Mouse (Mus musculus) heart, embryonic 13.5 days (tissue): Measurements from ENCODE around the gene Ms4a4c. TPM values are rescaled to one million over a fixed set of nuclear protein-coding genes. Genes with fewer than 3 reads are reported as not detected.
"Not testable (repeated sequence)": the region's sequence is repeated elsewhere in the genome, so short reads cannot be mapped to it uniquely, and the experiment has no call there.

ENCODE experiments used
- ATAC-seq: fragments of 200-750 bp; cut with Nextera tagmentation; 2 replicates; pipeline ENCODE4 v1.8.0; 2017; ENCODE audit warnings: moderate TSS enrichment; ENCODE audit not compliant: insufficient number of reproducible peaks, low FRiP score, low TSS enrichment; ENCODE audit errors: extremely low read depth
- H3K27ac ChIP-seq: fragments of 300-500 bp; sonication (generic); replicated peaks from 2 replicates; pipeline ENCODE4 v1.5.1; 2015; ENCODE audit warnings: moderate library complexity, mild to moderate bottlenecking, inconsistent platforms
- H3K27me3 ChIP-seq: fragments of 300-500 bp; sonication (generic); replicated peaks from 2 replicates; pipeline ENCODE4 v1.6.1; 2015; ENCODE audit warnings: mild to moderate bottlenecking, inconsistent platforms
- H3K36me3 ChIP-seq: fragments of 300-500 bp; sonication (generic); 2 replicates; pipeline ENCODE4 v1.6.1; 2015; ENCODE audit warnings: mild to moderate bottlenecking, inconsistent platforms
- H3K4me1 ChIP-seq: fragments of 300-500 bp; sonication (generic); 2 replicates; pipeline ENCODE4 v1.6.1; 2015; ENCODE audit warnings: inconsistent platforms
- H3K4me2 ChIP-seq: fragments of 300-500 bp; sonication (generic); 2 replicates; pipeline ENCODE4 v1.6.1; 2015; ENCODE audit warnings: inconsistent platforms, mild to moderate bottlenecking, moderate library complexity
- H3K4me3 ChIP-seq: fragments of 300-500 bp; sonication (generic); 2 replicates; pipeline ENCODE4 v1.5.1; 2015; ENCODE audit warnings: moderate library complexity, mild to moderate bottlenecking, inconsistent platforms
- H3K9ac ChIP-seq: fragments of 300-500 bp; sonication (generic); 2 replicates; pipeline ENCODE4 v1.6.1; 2015; ENCODE audit warnings: inconsistent platforms, mild to moderate bottlenecking, moderate library complexity
- H3K9me3 ChIP-seq: fragments of 300-500 bp; sonication (generic); 2 replicates; pipeline ENCODE4 v1.6.1; 2016; ENCODE audit warnings: inconsistent platforms
- WGBS: fragments of 180-500 bp; shearing (Covaris S2); methylation state at CpG from one replicate; pipeline ENCODE4 v1.1.7; 2015; ENCODE audit warnings: mixed read lengths; 5-methylcytosine and 5-hydroxymethylcytosine counted together
- polyA plus RNA-seq: library from polyadenylated mRNA; unstranded; fragments of >200 nt; fragmentation: Nextera tagmentation; extraction: Ambion mirVana; gene quantifications from 2 replicates; pipeline ENCODE4 v1.2.1, GENCODE M21; 2015

The Ms4a4c gene
- polyA plus RNA-seq, 1 experiment from 2014 or later, result 0.27 TPM

GRCm38 (mm10) chr19:11408591-11408990 is 4.0 kb downstream of the Ms4a4c start:
- H3K9me3 ChIP-seq, result no peaks in the 10 kb centered on the region
- no peak overlapping the region for H3K4me2 ChIP-seq
- WGBS, result 69% methylated on average over 1 of the region's 1 CpGs
- H3K36me3 ChIP-seq, result no peaks in the 10 kb centered on the region
- H3K4me3 ChIP-seq, result no peak overlapping the region
- no peak overlapping the region for H3K27ac ChIP-seq
- ATAC-seq, result no peak
- H3K4me1 ChIP-seq, result no peaks in the 10 kb centered on the region
- H3K9ac ChIP-seq, result no peak overlapping the region
- H3K27me3 ChIP-seq, result no peaks in the 10 kb centered on the region

GRCm38 (mm10) chr19:11411640-11412039 is 7.1 kb downstream of the Ms4a4c start:
- Histone ChIP-seq H3K36me3 (no peaks in the 10 kb centered on the region), H3K27me3 (no peaks in the 10 kb centered on the region), H3K4me2 (no peak overlapping the region), H3K9ac (no peak overlapping the region), H3K9me3 (no peaks in the 10 kb centered on the region), H3K27ac (no peak overlapping the region), H3K4me3 (no peak overlapping the region), H3K4me1 (no peaks in the 10 kb centered on the region)
- 67% methylated on average over 1 of the region's 1 CpGs for whole genome bisulfite sequencing
- ATAC-seq, result no peak

GRCm38 (mm10) chr19:11414084-11414483 is 9.5 kb downstream of the Ms4a4c start:
- H3K4me2 ChIP-seq, result no peak overlapping the region
- H3K4me3 ChIP-seq, result no peak overlapping the region
- WGBS, result 79% methylated on average over 1 of the region's 1 CpGs
- H3K9me3 ChIP-seq, result no peaks in the 10 kb centered on the region
- no peak overlapping the region for H3K9ac ChIP-seq
- H3K27ac ChIP-seq, result no peak overlapping the region
- H3K4me1 ChIP-seq, result no peaks in the 10 kb centered on the region
- no peaks in the 10 kb centered on the region for H3K36me3 ChIP-seq
- H3K27me3 ChIP-seq, result no peaks in the 10 kb centered on the region
- no peak for ATAC-seq

- WGBS, result 57% methylated on average over 3 of the region's 3 CpGs
- no peak overlapping the region for H3K9ac ChIP-seq
- H3K36me3 ChIP-seq, result no peaks in the 10 kb centered on the region
- H3K9me3 ChIP-seq, result no peaks in the 10 kb centered on the region
- no peak overlapping the region for H3K4me2 ChIP-seq
- no peaks in the 10 kb centered on the region for H3K27me3 ChIP-seq
- H3K4me1 ChIP-seq, result no peaks in the 10 kb centered on the region
- no peak overlapping the region for H3K4me3 ChIP-seq
- H3K27ac ChIP-seq, result no peak overlapping the region
- ATAC-seq, result no peak
Measured at GRCm38 (mm10) chr19:11415581-11415980, 11.0 kb downstream of the Ms4a4c start.

- not testable (repeated sequence) for H3K9ac ChIP-seq, H3K27ac ChIP-seq, H3K27me3 ChIP-seq, H3K4me1 ChIP-seq, ATAC-seq, H3K4me2 ChIP-seq, H3K36me3 ChIP-seq, H3K4me3 ChIP-seq, H3K9me3 ChIP-seq
- WGBS, result 73% methylated on average over 3 of the region's 3 CpGs
Measured at GRCm38 (mm10) chr19:11418865-11419264, 14.3 kb downstream of the Ms4a4c start.

- H3K36me3 ChIP-seq, H3K27me3 ChIP-seq, ATAC-seq, H3K9me3 ChIP-seq, H3K4me3 ChIP-seq, H3K4me2 ChIP-seq, H3K4me1 ChIP-seq, H3K9ac ChIP-seq, H3K27ac ChIP-seq: not testable (repeated sequence)
- 73% methylated on average over 1 of the region's 1 CpGs for WGBS
Measured at GRCm38 (mm10) chr19:11431209-11431608, 26.6 kb downstream of the Ms4a4c start.

GRCm38 (mm10) chr19:11435058-11435834 is 30.7 kb downstream of the Ms4a4c start:
- no peak overlapping the region for H3K27ac ChIP-seq
- no peaks in the 10 kb centered on the region for H3K36me3 ChIP-seq
- no peaks in the 10 kb centered on the region for H3K27me3 ChIP-seq
- H3K4me2 ChIP-seq, result no peak overlapping the region
- no peaks in the 10 kb centered on the region for H3K4me1 ChIP-seq
- H3K9me3 ChIP-seq, result no peaks in the 10 kb centered on the region
- 75% methylated on average over 4 of the region's 4 CpGs for WGBS
- H3K4me3 ChIP-seq, result no peak overlapping the region
- no peak for ATAC-seq
- H3K9ac ChIP-seq, result no peak overlapping the region

- Histone ChIP-seq H3K4me2 (no peak within 1 kb of the TSS), H3K27ac (no peak within 1 kb of the TSS), H3K9ac (no peak within 1 kb of the TSS), H3K27me3 (no peaks in the 10 kb centered on the region), H3K4me1 (no peaks in the 10 kb centered on the region), H3K4me3 (no peak within 1 kb of the TSS), H3K9me3 (no peaks in the 10 kb centered on the region), H3K36me3 (no peaks in the 10 kb centered on the region)
- no peak for ATAC-seq
Measured at GRCm38 (mm10) chr19:11443338-11443737, 38.8 kb downstream of the Ms4a4c start, which contains the start of gene Ms4a4b. TSS of gene Ms4a4b (plus strand) at chr19:11443553.

GRCm38 (mm10) chr19:11443964-11444363 is 39.4 kb downstream of the Ms4a4c start:
- no peak overlapping the region for H3K9ac ChIP-seq
- no peaks in the 10 kb centered on the region for H3K9me3 ChIP-seq
- no peaks in the 10 kb centered on the region for H3K36me3 ChIP-seq
- no peak overlapping the region for H3K27ac ChIP-seq
- 76% methylated on average over 5 of the region's 5 CpGs for WGBS
- no peak for ATAC-seq
- H3K4me3 ChIP-seq, result no peak overlapping the region
- H3K4me1 ChIP-seq, result no peaks in the 10 kb centered on the region
- H3K4me2 ChIP-seq, result no peak overlapping the region
- H3K27me3 ChIP-seq, result no peaks in the 10 kb centered on the region

GRCm38 (mm10) chr19:11447238-11447637 is 42.7 kb downstream of the Ms4a4c start:
- no peak overlapping the region for H3K4me3 ChIP-seq
- H3K27ac ChIP-seq, result no peak overlapping the region
- ATAC-seq, result no peak
- WGBS, result 69% methylated on average over 2 of the region's 2 CpGs
- H3K4me2 ChIP-seq, result no peak overlapping the region
- no peaks in the 10 kb centered on the region for H3K4me1 ChIP-seq
- H3K27me3 ChIP-seq, result no peaks in the 10 kb centered on the region
- no peaks in the 10 kb centered on the region for H3K36me3 ChIP-seq
- no peak overlapping the region for H3K9ac ChIP-seq
- H3K9me3 ChIP-seq, result no peaks in the 10 kb centered on the region

- ATAC-seq, result not testable (repeated sequence)
- WGBS, result 75% methylated on average over 4 of the region's 4 CpGs
Measured at GRCm38 (mm10) chr19:11459041-11459440, 54.5 kb downstream of the Ms4a4c start.

GRCm38 (mm10) chr19:11464795-11465194 is 60.2 kb downstream of the Ms4a4c start:
- not testable (repeated sequence) for H3K4me1 ChIP-seq, H3K27ac ChIP-seq, H3K36me3 ChIP-seq, H3K4me2 ChIP-seq, H3K9ac ChIP-seq, H3K9me3 ChIP-seq, H3K27me3 ChIP-seq, ATAC-seq, H3K4me3 ChIP-seq
- WGBS, result 38% methylated on average over 1 of the region's 1 CpGs

More at GRCm38 (mm10) chr19:11459041-11459440, 54.5 kb downstream of the Ms4a4c start:
- H3K4me1 ChIP-seq, H3K4me2 ChIP-seq, H3K4me3 ChIP-seq, H3K36me3 ChIP-seq, H3K9ac ChIP-seq, H3K27ac ChIP-seq, H3K27me3 ChIP-seq, H3K9me3 ChIP-seq: not testable (repeated sequence)
